Mouse (Mus musculus) heart, adult 2 months (tissue): ENCODE measurements around the gene Vps35l.

Experiments
- CTCF ChIP-seq: fragments of 200-600 bp; IDR thresholded peaks from 2 replicates; pipeline ENCODE4 v1.8.1; 2022; ENCODE audit warnings: antibody characterized with exemption, mild to moderate bottlenecking, moderate library complexity
- EP300 ChIP-seq: fragments of 200-500 bp; IDR thresholded peaks from 2 replicates; pipeline ENCODE4 v1.6.1; 2011; ENCODE audit warnings: low read depth, low read length, control low read depth; ENCODE audit not compliant: insufficient read depth
- POLR2A ChIP-seq: fragments of 200-500 bp; IDR thresholded peaks from 2 replicates; pipeline ENCODE4 v1.6.1; 2011; ENCODE audit warnings: mild to moderate bottlenecking, low read depth, low read length, control low read depth; ENCODE audit not compliant: insufficient read depth

GRCm38 (mm10) chr7:118800112-118800734 lies 60.2 kb downstream of the Vps35l start:
- TF ChIP-seq CTCF (no peak), EP300 (no peak), POLR2A (no peak)
